Mouse (Mus musculus) limb, embryonic 14.5 days (tissue): ENCODE measurements around the gene Wnt10b. TPM values are rescaled to one million over a fixed set of nuclear protein-coding genes. Genes with fewer than 3 reads are reported as not detected.

Experiments
- ATAC-seq: fragments of 200-750 bp; cut with Nextera tagmentation; 2 replicates; pipeline ENCODE4 v1.8.0; 2017; ENCODE audit warnings: low read depth, moderate number of reproducible peaks, moderate TSS enrichment; ENCODE audit not compliant: low FRiP score
- DNase-seq: peaks from one replicate; pipeline ENCODE4 v3.0.0-alpha.2; 2015; ENCODE audit warnings: low spot score
- H3K27ac ChIP-seq: fragments of 300-500 bp; sonication (generic); replicated peaks from 2 replicates; pipeline ENCODE4 v1.5.1; 2014; ENCODE audit warnings: low read depth, mild to moderate bottlenecking, low read length, moderate library complexity, mixed read lengths
- H3K27me3 ChIP-seq: fragments of 300-500 bp; sonication (generic); 2 replicates; pipeline ENCODE4 v1.6.1; 2014; ENCODE audit warnings: low read length, mixed read lengths; ENCODE audit not compliant: control insufficient read depth, insufficient read depth
- H3K36me3 ChIP-seq: fragments of 300-500 bp; sonication (generic); 2 replicates; pipeline ENCODE4 v1.6.1; 2014; ENCODE audit warnings: mild to moderate bottlenecking, low read length, moderate library complexity, mixed read lengths; ENCODE audit not compliant: control insufficient read depth, insufficient read depth
- H3K4me1 ChIP-seq: fragments of 300-500 bp; sonication (generic); 2 replicates; pipeline ENCODE4 v1.6.1; 2014; ENCODE audit warnings: antibody characterized with exemption, low read length, mixed read lengths; ENCODE audit not compliant: control insufficient read depth, insufficient read depth
- H3K4me2 ChIP-seq: fragments of 300-500 bp; sonication (generic); replicated peaks from 2 replicates; pipeline ENCODE4 v1.6.1; 2014; ENCODE audit warnings: low read depth, mild to moderate bottlenecking, low read length, moderate library complexity; ENCODE audit not compliant: severe bottlenecking
- H3K4me3 ChIP-seq: fragments of 300-500 bp; sonication (generic); replicated peaks from 2 replicates; pipeline ENCODE4 v1.5.1; 2014; ENCODE audit warnings: low read length
- H3K9ac ChIP-seq: fragments of 300-500 bp; sonication (generic); 2 replicates; pipeline ENCODE4 v1.6.1; 2014; ENCODE audit warnings: mild to moderate bottlenecking, low read depth, low read length, moderate library complexity; ENCODE audit not compliant: severe bottlenecking
- H3K9me3 ChIP-seq: fragments of 300-500 bp; sonication (generic); 2 replicates; pipeline ENCODE4 v1.6.1; 2016; ENCODE audit warnings: low read length; ENCODE audit not compliant: control insufficient read depth
- POLR2A ChIP-seq: fragments of 200-500 bp; IDR thresholded peaks from 2 replicates; pipeline ENCODE4 v1.8.0; 2012; ENCODE audit warnings: inconsistent platforms, mild to moderate bottlenecking, moderate library complexity, borderline replicate concordance; ENCODE audit not compliant: insufficient read depth, insufficient read length; ENCODE audit errors: extremely low read depth
- WGBS: fragments of 180-500 bp; shearing (Covaris S2); extraction: QIAGEN DNeasy Blood & Tissue Kit; methylation state at CpG from one replicate; pipeline ENCODE4 v1.1.7; 2014; 5-methylcytosine and 5-hydroxymethylcytosine counted together
- polyA plus RNA-seq, 2 experiments: library from polyadenylated mRNA; depleted of rRNA in 1 of 2; stranded (reverse) in 1 of 2; unstranded in 1 of 2; fragments of >200 nt; fragmentation: Nextera tagmentation in 1 of 2; extraction: Ambion mirVana in 1 of 2; gene quantifications; 2 replicates each; pipeline versions ENCODE4 v1.2.1 to v1.2.3; 2012 to 2014

Wnt10b gene
- polyA plus RNA-seq (2012; rRNA removed), result 13.7 and 14.9 TPM in 2 replicates
- polyA plus RNA-seq (2014; fragmentation: Nextera tagmentation; extraction: Ambion mirVana), result 6.3 and 7.4 TPM in 2 replicates

DNA sequence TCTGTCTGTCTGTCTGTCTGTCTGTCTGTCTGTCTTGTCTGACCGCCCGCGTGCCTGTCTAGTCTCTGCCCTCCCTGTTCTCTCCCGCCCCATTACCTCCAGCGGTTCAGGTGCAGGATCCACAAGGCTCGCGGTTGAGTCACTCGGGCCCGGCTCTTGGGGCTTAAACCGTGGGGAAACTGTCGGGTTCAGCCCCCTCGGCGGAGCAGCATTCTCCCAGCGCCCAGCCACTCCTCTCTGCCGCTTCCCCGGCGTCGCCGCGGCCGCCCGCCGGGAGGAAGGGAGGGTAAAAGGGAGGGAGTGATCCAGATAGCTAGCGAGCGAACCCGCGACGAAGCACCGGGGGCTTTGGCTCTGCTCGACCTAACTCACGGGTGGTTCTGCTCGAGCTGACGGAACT lies at the start of gene Wnt10b:
Gene Wnt10b, minus strand, starts transcription at position 389 of the 400 bp plus-strand sequence.
- DNase-seq (no peak), ATAC-seq (no peak)
- H3K4me2 ChIP-seq, result peak within 1 kb of the TSS; percentile 45
- H3K4me1 ChIP-seq, result peaks cover 11% of the 10 kb centered on the region
- H3K9me3 ChIP-seq, result no peaks in the 10 kb centered on the region
- H3K4me3 ChIP-seq, result peak within 1 kb of the TSS; percentile 30
- H3K27ac ChIP-seq, result no peak within 1 kb of the TSS
- peaks cover 98% of the 10 kb centered on the region for H3K27me3 ChIP-seq
- H3K9ac ChIP-seq, result peak within 1 kb of the TSS; percentile 43; the same call in 1 of the 2 replicates
- WGBS, result under 1% methylated on average over 31 of the region's 33 CpGs
- TF ChIP-seq POLR2A, result no peak
- no peaks in the 10 kb centered on the region for H3K36me3 ChIP-seq

DNA sequence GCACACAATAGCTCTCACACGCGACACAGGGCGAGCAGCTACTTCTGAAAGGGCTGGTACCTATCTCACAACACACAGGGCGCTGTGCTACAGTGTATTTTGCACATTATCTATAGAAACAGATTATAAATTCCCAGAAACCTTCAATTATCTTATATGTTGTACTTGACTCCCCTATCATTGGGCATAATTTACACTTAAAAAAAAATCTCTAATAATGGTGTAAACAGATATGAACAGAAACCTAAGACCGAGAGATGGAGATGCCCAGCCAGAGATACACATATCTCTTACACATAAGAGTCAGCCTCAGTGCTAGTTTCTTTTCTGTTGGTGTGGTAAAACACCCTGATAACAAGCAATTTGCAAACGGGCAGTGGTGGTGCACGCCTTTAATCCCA lies 49.7 kb upstream of the Wnt10b start:
- DNase-seq, result no peak
- TF ChIP-seq POLR2A, result no peak
- Histone ChIP-seq H3K9ac (no peak overlapping the region), H3K36me3 (peaks cover 28% of the 10 kb centered on the region), H3K4me1 (peaks cover 6% of the 10 kb centered on the region; the same call in 1 of the 2 replicates), H3K9me3 (no peaks in the 10 kb centered on the region), H3K27me3 (no peaks in the 10 kb centered on the region), H3K4me3 (no peak overlapping the region), H3K4me2 (no peak overlapping the region), H3K27ac (no peak overlapping the region)
- WGBS, result 92% methylated on average over 7 of the region's 7 CpGs
- ATAC-seq, result no peak

DNA sequence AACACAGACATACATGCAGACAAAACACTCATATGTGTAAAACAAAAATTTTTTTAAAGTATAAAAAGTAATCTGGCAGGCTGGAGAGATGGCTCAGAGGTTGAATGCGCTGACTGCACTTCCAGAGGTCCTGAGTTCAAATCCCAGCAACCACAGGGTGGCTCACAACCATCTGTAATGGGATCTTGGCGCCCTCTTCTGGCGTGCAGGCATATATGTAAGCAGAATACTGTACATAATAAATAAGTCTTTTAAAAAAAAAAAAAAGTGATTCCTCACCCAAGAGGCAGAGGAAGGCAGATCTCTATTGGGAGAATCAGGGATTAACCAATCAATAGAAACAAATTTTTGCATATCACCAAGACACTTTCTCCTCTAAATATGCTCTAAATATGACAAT lies 45.5 kb upstream of the Wnt10b start:
- Histone ChIP-seq H3K4me1 (no peaks in the 10 kb centered on the region), H3K4me3 (no peak overlapping the region), H3K27me3 (no peaks in the 10 kb centered on the region), H3K4me2 (no peak overlapping the region), H3K9me3 (no peaks in the 10 kb centered on the region), H3K9ac (no peak overlapping the region), H3K36me3 (peaks cover 50% of the 10 kb centered on the region), H3K27ac (no peak overlapping the region)
- 72% methylated on average over 3 of the region's 3 CpGs for WGBS
- DNase-seq (no peak), ATAC-seq (no peak)
- no peak for TF ChIP-seq POLR2A

DNA sequence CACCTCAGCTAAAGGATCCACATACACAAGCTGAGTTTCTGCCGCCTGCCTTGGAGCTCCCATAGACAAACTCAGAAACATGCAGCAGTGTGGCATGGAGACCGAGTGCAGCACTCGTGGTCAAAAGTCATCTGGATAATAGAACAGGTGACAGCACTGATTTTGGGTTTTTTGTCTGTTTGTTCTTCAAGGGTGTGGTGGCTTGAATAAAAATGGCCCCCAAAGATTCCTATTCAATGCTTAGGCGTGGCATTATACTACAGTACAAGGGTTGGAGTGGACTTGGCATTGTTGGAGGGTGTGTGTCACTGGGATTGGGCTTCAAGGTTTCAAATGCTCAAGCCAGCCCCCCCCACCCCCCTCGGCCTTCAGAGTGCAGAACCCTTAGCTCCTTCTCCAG lies 44.2 kb upstream of the Wnt10b start:
- Histone ChIP-seq H3K9me3 (no peaks in the 10 kb centered on the region), H3K4me3 (no peak overlapping the region), H3K9ac (no peak overlapping the region), H3K4me2 (no peak overlapping the region), H3K27ac (no peak overlapping the region), H3K36me3 (peaks cover 51% of the 10 kb centered on the region), H3K4me1 (no peaks in the 10 kb centered on the region), H3K27me3 (no peaks in the 10 kb centered on the region)
- WGBS, result 92% methylated on average over 5 of the region's 5 CpGs
- TF ChIP-seq POLR2A, result no peak
- no peak for DNase-seq
- ATAC-seq, result no peak

DNA sequence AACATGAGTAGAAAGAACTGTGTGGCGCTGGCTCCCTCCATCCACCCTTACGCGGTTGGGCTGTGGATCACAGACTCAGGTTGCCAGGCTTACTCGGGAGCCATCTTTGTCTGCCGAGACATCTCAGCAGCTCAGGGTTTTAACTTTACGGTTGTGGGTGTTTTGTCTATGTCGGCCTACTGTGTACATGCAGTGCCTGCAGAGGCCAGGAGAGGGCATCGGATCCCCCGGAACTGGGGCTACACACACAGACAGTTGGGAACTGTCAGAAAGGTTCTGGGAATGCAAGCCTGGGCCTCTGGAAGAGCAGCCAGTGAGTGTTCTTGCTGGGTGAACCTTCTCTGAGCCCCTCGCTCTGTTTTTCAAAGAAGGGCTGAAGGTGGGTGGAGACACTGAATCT lies 43.5 kb upstream of the Wnt10b start:
- no peaks in the 10 kb centered on the region for H3K27me3 ChIP-seq
- DNase-seq (no peak), ATAC-seq (no peak)
- WGBS, result 35% methylated on average over 10 of the region's 10 CpGs
- H3K27ac ChIP-seq, result no peak overlapping the region
- TF ChIP-seq POLR2A, result no peak
- H3K4me2 ChIP-seq, result no peak overlapping the region
- H3K9ac ChIP-seq, result no peak overlapping the region
- no peaks in the 10 kb centered on the region for H3K9me3 ChIP-seq
- peaks cover 57% of the 10 kb centered on the region for H3K36me3 ChIP-seq
- no peaks in the 10 kb centered on the region for H3K4me1 ChIP-seq
- H3K4me3 ChIP-seq, result no peak overlapping the region

DNA sequence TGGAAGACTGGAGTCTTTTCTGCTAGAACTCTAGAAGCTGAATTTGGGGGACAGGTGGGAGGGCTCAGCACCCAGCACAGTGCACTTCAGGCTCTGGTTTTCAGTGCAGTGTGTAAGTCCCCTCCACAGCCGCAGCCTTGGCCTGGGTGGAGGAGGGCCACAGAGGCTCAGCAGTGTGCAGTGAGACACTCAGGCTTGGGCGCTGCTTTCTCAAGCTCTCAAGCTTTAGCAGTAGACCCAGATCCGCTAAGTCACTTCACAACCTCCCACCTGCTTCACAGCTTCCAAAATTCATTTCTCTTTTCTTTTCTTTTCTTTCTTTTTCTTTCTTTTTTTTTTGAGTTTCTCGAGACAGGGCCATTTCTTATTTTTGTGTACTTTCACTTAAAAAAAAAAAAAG lies 43.0 kb upstream of the Wnt10b start:
- peaks cover 58% of the 10 kb centered on the region for H3K36me3 ChIP-seq
- WGBS, result 88% methylated on average over 4 of the region's 4 CpGs
- no peak overlapping the region for H3K9ac ChIP-seq
- DNase-seq (no peak), ATAC-seq (no peak)
- no peaks in the 10 kb centered on the region for H3K9me3 ChIP-seq
- no peak overlapping the region for H3K27ac ChIP-seq
- no peaks in the 10 kb centered on the region for H3K27me3 ChIP-seq
- no peak for TF ChIP-seq POLR2A
- H3K4me2 ChIP-seq, result no peak overlapping the region
- no peaks in the 10 kb centered on the region for H3K4me1 ChIP-seq
- H3K4me3 ChIP-seq, result no peak overlapping the region
